Mouse (Mus musculus): Measurements from ENCODE around the gene Disc1.
A peak's percentile ranks its signal among the peaks of the same experiment; 100 is the strongest.

The Disc1 gene

DNA sequence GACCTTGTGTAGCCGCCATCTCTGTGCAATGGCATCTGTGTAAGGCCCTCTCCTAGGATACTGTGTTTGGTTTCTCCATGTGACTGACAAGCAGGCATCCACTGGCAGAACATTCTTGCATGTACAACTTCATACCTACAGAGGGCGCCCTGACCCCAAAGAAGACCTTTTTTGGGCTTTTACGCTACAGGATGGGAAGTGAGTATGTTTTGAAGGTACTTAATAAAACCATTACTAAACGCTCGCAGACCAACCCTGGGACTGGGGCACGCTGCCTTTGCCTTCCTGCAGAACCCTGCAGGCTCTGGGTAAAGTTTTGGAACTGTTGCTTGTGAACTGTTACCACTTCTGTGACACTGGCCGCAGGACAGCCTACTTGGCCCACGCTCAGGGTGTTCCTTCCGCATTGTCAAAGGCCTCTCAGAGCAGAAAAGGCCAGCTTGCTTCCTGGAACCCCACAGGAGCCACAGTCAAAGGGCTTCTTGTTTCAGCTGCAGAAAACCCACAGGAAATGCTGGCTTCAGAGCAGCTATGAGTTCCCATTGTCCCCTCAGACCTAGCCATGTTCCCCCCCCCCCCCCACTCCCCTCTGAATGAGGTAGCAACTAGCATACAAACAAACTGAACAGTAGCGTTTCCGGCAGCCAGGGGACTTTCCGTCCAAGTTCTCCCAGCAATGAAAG is 13.1 kb downstream of the Disc1 start:
- DNase-seq (ENCODE audit: low read depth in 2 of 2, low spot score in 2 of 2) = peak; percentile 63 to 66

DNA sequence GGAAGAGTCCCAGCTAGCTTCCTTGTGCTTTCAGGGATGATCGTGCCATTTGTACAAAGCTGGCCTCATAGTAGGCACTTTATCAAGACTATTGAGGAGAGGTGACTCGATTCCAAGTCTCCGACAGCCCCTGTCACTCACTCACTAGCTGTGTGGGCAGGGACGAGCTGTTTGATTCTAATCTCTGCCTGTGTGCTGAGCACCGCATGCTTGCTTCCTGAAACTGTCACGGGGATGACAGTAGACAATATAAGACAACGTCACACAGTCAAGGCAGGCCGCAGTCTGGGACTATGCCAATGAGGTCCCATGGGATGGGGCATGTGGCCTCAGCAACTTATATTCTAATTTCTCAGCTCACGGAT is 13.6 kb downstream of the Disc1 start:
- peak; percentile 50 to 63 for DNase-seq (ENCODE audit: low read depth in 2 of 2, low spot score in 2 of 2)

DNA sequence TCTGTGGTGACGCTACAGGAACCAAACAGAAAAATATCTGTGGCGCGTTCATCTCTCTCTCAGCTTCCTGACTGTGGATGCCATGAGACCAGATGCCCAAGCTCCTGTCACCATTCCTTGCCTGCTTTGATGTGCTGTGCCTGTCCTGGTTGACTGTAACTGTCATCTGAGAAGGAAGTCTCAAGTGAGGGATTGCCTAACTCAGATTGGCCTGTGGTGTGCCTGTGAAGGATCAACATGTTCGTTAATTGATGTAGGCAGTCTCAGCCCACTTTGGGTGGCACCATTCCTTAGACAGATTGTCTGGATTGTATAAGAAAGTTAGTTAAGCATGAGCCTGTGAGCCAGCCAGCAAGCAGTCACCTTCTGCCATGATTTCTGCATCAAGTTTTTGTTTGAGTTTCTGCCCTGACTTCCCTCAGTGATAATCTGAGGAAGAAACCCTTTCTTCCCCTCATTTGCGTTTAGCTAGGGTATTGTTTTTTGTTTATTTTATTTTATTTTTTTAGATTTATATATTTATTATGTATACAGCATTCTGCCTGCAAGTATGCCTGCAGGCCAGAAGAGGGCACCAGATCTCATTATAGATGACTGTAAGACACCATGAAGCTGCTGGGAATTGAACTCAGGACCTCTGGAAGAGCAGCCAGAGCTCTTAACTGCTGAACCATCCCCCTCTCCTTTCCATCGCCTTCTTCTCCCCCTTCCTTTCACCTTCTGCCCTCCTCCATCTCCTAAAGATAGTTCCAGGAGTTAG is 14.3 kb downstream of the Disc1 start:
- DNase-seq (ENCODE audit: low read depth in 2 of 2, low spot score in 2 of 2) = no peak

DNA sequence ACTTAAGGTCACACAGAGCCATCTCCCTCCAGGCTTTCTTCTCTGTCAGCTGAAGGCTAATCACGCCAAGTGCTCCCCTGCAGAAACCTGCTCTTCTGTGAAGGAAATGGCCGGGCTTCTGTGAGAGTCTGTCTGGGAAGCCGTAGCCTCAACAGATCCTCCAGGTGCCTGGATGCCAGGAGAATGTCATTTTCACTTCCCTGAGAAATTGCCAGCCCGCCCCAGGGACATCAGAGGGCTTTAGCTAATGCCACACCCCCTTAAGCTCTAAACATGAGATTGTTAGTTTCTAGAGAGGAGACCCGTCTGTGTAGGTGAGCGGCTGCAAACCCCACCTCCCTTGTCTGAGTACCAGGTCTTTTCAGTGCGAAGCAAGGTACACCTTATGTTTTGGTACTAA is 15.3 kb downstream of the Disc1 start:
- DNase-seq (ENCODE audit: low read depth in 2 of 2, low spot score in 2 of 2) = no peak

DNA sequence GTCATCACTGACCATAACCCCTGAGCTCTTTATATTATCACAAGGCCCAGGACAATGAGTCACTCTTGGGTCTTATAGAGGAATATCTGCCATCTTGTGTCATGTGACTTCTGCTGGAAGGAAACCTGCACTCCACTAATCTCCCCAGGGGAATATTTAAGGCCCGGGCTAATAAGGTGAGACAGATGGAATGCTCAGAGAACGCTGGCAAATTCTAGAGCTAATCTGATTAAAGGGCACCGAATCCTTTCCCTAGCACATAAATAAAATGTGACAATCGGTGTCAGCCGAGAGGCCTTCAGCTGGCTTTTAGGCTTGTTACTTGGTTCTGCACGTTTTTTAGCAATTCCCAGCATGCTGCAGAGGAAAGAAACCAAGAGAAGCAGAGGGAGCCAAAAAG is 15.7 kb downstream of the Disc1 start:
- no peak for DNase-seq (ENCODE audit: low read depth in 2 of 2, low spot score in 2 of 2)

DNA sequence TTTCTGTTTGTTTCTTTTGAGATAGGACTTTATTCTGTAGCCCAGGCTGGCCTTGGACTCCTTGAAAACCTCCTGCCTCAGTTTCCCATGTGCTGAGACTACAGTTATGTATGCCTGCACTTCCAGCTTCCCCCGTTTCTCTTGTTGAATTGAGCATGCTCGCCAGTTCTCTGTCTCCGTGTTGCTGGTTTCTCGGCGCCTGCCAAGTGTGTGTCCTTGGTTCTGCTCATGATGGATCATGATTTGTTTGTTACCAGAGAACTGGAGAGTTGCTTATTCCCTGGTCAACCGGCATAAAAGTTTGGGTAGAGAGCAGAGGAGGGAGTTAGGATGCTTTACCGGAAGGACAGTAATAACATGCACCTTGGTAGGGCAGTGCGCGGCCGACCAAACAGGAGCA is 20.1 kb downstream of the Disc1 start:
- no peak for DNase-seq (ENCODE audit: low read depth in 2 of 2, low spot score in 2 of 2)

DNA sequence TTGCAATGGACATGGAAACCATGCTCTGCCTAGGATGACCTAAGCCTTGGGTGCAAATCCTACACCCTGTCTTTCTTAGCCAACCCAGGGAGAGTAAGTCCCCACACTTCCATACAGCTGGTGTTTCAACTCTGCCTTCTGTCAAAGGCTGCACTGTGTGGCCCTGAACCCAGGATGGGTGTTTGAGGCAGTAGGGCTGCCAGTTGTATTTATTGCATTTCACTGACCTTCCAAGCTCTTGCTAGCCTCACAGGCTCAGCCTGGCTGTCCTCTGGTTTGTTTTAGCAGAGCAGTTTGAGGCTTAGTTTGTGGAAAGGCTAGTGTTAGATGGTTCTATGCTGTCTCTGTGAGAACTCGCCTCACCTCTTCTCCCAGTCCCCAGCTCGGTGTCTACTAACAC is 20.6 kb downstream of the Disc1 start:
- DNase-seq (ENCODE audit: low read depth in 2 of 2, low spot score in 2 of 2) = no peak

DNA sequence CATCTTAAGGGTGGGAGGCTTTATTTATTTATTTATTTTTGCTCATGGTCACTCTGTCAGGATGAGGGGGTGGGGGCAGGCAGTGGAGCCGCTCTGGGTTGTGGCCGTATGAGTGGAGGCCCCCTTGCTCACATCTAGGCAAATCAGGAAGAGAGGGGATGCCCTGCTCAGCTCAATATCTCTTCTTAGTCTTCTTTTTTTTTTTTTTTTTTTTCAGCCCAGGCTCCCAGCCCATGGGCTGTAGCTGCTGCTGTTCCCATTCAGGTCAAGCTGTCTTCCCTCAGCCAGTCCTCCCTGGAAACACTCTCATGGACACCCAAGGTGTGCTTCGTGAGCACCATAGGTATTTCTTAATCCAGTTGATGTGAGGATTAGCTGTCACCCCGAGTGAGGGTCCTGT is 21.4 kb downstream of the Disc1 start:
- DNase-seq (ENCODE audit: low read depth in 2 of 2, low spot score in 2 of 2) = no peak

DNA sequence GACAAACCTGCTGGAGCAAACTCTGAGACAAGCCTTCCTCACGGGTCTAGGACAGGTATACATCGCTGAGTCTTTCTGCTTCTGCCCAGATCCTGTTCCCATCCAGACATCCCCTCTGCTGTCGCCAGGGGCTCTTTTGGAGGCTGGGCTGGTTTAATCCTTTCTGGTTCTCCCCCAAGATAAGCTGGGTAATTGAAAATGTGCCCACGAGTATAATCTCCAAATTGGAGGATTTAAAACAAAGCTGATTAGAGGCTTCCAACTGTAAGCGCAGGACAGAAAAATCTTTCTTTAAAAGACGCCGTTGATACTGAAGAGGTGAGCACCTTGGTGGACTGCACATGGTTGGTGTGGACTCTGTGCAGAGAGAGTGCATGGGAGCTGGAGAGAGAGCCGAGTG is 23.3 kb downstream of the Disc1 start:
- no peak for DNase-seq (ENCODE audit: low read depth in 2 of 2, low spot score in 2 of 2)

DNA sequence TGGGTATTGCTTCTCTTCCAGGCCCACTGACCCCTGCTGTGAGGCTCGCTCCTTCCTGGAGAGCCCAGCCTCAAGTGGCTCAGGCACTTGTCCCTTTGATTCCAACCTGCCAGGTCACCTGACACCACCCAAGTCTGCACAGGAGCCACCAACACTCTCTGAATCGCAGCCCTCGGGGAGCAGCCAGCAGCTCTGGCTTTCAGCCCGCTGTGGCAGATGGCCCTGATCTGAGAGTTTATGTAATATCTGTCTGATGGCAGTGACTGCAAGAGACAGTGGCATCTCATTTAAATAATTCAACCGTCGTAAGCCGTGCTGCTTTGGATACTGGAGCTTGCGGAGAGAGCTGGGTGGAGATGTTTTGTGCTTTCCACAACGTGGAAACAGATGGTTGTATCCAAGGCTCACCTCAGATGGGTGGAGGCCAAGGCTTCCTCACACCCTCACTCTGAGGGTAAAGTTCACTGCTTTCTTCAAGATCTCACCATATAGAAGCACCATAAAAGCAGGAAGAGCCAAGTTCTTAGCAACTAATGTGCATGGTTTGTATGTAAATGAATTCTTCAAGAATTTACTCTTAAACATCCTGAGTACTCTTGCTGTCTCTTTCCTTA is 24.9 kb downstream of the Disc1 start:
- DNase-seq (ENCODE audit: low read depth in 2 of 2, low spot score in 2 of 2) = no peak

DNA sequence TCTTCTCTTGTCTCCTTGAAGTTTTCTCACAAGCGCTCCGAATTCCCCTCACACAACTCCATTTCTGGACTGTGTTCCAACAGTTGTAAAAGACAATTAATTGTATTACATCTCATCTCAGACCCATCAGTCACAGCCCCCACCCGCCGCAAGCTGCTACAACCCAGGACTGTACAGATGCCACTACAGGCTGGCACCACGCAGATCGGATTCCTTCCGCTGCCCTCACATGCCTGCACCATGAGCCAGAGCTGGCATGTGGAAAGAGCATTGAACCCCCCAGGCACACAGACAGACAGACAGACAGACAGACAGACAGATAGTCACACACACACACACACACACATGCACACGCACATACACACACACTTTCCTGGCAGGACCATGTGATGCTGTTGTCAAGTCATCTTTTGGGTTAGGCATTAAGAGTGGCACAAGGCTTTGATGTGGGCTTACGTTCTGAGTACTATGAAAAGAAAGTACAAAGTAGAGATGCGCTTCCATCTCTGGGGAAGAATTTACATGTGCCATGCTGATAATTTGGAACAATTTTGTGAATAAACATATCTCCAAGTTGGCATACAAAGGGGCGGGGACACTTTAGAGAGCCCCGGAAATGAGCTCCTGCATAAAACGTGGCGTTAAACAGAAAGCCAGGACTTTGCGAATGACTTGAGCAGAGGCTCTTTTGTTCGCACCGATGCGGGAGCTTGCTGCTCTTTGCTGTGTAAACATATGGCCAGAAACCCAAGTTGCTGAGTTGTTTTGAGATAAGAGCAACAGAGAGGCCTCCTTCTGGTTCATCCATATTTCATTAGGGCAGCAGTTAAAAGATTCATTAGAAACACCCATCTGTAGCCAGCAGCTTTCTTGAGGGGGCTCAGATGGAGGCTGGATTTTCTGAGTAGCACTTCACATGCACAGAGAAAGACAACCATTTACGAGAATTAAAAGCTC is 26.7 kb downstream of the Disc1 start:
- DNase-seq (ENCODE audit: low read depth in 2 of 2, low spot score in 2 of 2) = peak in 1 of 2 experiments; percentile 5

DNA sequence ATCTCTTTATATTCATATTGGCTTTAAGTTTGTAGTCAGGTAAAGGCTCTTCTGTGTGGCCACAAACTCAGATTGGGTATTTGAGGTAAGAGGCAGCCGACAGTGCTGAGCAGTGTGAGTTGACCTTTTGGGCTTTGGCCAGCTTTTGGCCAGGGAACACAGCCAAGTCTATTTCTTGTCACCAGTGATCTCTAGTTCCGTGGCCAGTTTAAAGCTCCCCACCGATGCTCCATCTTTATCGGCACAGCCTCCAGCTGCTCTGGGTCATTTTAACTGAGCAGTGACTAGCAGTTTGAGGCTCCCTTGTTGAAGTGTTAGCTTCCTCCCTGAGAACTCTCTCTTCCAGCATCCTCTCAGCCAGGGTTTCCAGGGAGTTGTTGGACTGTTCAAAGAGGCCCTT is 29.8 kb downstream of the Disc1 start:
- DNase-seq (ENCODE audit: low read depth in 2 of 2, low spot score in 2 of 2) = no peak

DNA sequence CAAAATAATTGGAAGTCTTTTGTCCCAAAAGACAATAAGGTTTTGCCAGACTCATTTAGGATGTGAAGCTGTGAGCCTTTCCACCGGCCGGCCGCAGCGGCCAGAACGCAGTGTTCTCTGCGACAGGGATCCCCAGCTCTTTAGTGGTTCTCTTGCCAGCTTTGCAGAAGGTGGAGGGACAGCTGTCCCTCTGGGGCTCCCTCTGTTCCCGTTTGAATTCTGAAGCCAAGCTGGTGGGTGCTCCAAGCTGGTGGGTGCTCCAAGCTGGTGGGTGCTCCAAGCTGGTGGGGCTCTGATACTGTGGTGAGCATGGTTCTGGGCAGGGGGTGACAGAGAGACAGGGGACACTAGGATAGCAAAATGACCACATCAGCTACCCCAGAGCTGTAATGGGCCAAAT is 30.5 kb downstream of the Disc1 start:
- no peak for DNase-seq (ENCODE audit: low read depth in 2 of 2, low spot score in 2 of 2)

DNA sequence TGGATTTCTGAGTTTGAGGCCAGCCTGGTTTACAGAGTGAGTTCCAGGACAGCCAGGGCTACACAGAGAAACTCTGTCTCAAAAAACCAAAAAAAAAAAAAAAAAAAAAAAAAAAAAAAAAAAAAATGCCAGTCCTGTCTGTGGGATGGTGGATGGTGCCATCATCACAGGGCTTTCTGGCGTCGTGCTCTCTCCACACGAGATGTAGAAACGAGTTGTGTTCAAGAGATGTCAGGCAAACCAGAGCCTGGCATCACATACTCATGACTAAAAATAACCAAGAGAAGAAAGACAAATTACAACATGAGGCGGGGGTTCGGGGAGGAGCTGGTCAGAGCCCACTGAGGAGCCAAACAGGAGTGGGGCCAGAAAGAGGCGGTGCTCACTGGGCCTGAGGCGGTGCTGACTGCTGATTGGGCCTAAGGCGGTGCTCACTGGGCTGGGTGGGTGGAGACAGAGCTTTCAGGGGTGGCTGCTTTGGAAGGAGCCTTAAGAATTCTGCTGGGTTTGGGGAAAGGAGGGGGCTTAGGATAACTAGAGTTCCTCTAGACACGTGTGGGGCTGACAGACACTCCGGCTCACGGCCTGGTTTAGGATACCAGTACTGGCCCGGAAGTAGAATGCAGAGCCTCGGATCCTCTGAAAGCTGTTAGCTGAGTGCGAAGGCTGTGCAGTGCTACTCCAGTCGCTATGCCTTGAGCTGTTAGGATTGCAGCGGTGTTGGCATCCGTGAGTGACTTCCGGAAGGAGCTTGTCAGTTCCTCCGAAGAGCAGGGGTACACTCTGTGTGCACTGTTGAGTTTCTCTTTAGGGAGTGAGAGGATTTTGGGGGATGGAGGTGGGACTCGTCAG is 37.1 kb downstream of the Disc1 start:
- DNase-seq (ENCODE audit: low read depth in 2 of 2, low spot score in 2 of 2) = no peak

DNA sequence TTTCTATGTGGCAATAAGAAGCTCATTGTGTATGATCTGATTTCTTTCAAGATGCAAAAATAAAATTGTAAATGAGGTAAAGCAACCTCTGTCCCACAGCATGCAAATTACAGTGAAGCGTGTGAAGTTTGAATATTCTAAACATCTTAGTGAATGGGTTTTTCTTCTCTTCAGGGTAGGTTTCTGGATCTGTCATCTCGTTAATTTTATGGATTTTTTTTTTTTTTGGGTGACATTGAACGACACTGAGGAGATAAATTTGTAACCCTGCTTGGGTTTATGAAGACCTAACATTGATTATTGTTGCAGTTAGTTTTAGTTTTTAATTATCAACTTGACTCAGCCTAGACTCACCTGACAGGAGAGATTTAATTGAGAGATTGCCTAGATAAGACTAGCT is 43.1 kb downstream of the Disc1 start:
- no peak for DNase-seq (ENCODE audit: low read depth in 2 of 2, low spot score in 2 of 2)

DNA sequence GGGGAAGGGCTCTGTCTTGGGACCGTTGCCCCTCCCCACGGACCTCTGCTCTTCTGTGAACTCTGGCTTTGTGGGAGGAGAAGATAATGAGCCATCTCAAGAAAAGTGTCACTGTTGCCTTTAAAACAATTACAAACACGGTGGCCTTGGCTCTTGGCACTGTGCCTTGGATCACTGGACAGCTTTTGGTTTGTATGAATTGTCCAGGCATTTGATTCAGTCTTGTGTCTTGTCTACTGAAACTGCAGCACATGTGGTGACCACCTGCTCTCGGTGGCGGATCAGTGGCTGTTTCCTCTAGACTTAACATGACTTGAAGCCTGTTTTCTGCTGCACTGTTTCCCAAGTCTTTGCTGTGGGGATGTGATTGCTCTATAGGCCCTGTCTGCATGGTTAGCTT is 44.1 kb downstream of the Disc1 start:
- DNase-seq (ENCODE audit: low read depth in 2 of 2, low spot score in 2 of 2) = no peak

DNA sequence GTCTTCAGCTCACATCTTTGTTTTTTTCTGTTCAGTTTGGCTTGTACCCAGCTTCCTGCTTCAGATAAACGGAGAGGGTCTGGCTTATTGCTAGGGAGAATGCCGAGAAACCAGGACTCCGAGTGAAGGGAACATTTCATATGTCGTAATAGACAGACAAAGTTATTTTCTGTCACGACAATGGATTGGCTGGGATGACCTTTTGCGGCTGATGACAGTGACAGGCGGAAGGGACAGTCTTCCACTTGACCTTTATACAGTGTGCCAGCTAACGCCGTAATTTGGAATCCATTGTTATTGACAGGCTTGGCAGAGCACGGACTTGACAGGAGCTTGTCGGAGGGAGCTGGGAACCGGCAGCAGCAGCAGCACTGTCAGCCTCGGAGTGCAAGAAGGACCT is 48.3 kb downstream of the Disc1 start:
- DNase-seq (ENCODE audit: low read depth in 2 of 2, low spot score in 2 of 2) = no peak

DNA sequence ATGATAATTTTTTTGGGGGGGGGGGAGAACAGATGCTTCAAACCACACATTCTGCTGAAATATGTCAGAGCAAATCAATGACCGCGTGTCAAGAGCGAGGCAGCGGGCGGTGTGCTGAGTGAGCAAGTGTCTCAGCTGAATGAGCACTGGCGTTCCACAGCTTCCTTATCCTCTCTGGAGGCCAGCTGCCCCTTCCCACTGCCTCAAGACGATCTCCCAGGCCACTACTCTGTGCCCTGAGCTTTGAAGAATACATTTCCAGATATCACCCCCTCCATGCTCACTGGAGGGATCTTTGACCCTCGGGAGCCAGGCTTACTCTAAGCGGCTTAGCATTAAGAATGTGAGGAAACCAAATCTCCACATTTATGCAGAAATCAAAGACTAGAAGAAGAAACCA is 59.2 kb downstream of the Disc1 start:
- DNase-seq (ENCODE audit: low read depth in 2 of 2, low spot score in 2 of 2) = no peak

DNA sequence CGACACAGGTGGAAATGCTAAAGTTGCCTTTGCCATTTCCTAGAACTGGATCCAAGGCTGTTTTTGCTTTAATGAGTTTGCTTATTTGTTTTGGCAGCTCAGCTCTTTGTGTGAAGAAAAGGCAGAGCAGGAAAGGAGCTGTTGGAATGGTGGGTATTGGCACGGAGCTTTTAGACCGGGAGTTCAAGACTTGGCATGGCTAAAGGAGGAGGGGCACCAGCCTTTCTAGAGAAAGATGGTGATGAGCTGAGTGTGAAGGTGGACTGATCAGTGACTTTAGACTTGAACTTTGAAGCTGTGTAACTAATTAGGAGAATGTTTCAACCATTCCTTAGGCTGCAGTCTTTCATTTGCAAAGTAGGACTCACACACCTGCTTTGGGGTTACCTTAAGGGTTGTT is 59.8 kb downstream of the Disc1 start:
- no peak for DNase-seq (ENCODE audit: low read depth in 2 of 2, low spot score in 2 of 2)

DNA sequence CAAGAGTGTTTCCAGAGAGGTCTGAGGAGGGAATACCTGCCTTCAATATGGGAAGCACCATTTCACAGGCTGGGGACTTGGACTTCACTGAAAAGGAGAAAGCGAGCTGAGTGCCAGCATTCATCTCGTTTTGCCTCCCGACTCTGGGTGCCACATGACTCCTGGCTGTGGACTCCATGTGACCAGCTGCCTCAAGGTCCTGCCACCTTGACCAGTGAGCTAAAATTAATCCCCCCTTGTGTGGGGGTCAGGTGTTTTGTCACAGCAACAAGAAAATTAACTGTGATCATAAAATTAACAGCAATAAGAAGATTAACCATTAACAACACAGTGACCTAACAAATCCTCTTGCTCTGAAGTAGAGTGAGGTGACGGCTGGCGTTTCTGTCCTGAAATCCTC is 61.3 kb downstream of the Disc1 start:
- DNase-seq (ENCODE audit: low read depth in 2 of 2, low spot score in 2 of 2) = no peak

DNA sequence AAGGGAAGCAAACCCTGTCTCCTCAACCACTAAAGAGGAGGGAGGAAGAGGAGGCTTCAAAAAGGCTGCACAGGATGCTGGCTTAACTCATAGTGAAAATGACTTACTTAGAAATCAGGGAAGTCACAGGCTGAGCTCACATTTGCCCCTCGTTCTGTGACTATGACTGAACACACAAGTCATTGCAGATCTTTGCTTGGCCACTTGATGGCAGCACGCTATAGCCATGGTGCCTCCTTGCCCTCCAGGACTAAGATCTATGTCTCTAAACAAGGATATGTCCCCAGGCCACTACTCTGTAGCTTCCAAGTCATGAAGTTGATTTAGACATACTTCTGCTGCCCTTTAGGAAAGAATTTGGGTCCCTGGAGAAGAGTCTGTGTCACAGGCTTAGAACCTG is 62.6 kb downstream of the Disc1 start:
- peak in 1 of 2 experiments; percentile 8 for DNase-seq (ENCODE audit: low read depth in 2 of 2, low spot score in 2 of 2)
